Mouse (Mus musculus) heart, embryonic 11.5 days (tissue): ENCODE measurements at regions not wholly inside any gene's neighbourhood (a gene's known extent, or its start where the extent isn't known, plus 50 kb on each side); places are given as distances from the start of the nearest gene placed in this dataset.

Experiments
- ATAC-seq: fragments of 200-750 bp; cut with Nextera tagmentation; replicated peaks from 2 replicates; pipeline ENCODE4 v1.8.0; 2017; ENCODE audit warnings: moderate library complexity; ENCODE audit not compliant: insufficient number of reproducible peaks, low FRiP score, low TSS enrichment
- H3K27ac ChIP-seq: fragments of 300-500 bp; sonication (generic); 2 replicates; pipeline ENCODE4 v1.5.1; 2014; ENCODE audit warnings: mild to moderate bottlenecking, low read depth, low read length
- H3K27me3 ChIP-seq: fragments of 300-500 bp; sonication (generic); 2 replicates; pipeline ENCODE4 v1.6.1; 2014; ENCODE audit warnings: mild to moderate bottlenecking, low read length, mixed read lengths; ENCODE audit not compliant: control insufficient read depth, insufficient read depth
- H3K36me3 ChIP-seq: fragments of 300-500 bp; sonication (generic); 2 replicates; pipeline ENCODE4 v1.6.1; 2014; ENCODE audit warnings: mild to moderate bottlenecking, low read length, moderate library complexity, mixed read lengths; ENCODE audit not compliant: control insufficient read depth, insufficient read depth
- H3K4me1 ChIP-seq: fragments of 300-500 bp; sonication (generic); 2 replicates; pipeline ENCODE4 v1.6.1; 2014; ENCODE audit warnings: low read length; ENCODE audit not compliant: control insufficient read depth, insufficient read depth
- H3K4me2 ChIP-seq: fragments of 300-500 bp; sonication (generic); 2 replicates; pipeline ENCODE4 v1.6.1; 2014; ENCODE audit warnings: mild to moderate bottlenecking, moderate library complexity
- H3K4me3 ChIP-seq: fragments of 300-500 bp; sonication (generic); 2 replicates; pipeline ENCODE4 v1.5.1; 2014; ENCODE audit warnings: low read depth, low read length
- H3K9ac ChIP-seq: fragments of 300-500 bp; sonication (generic); 2 replicates; pipeline ENCODE4 v1.6.1; 2014; ENCODE audit warnings: mild to moderate bottlenecking, low read depth, low read length, moderate library complexity
- H3K9me3 ChIP-seq: fragments of 300-500 bp; sonication (generic); replicated peaks from 2 replicates; pipeline ENCODE4 v1.6.1; 2016; ENCODE audit warnings: low read length; ENCODE audit not compliant: control insufficient read depth
- WGBS: fragments of 180-500 bp; shearing (Covaris S2); extraction: QIAGEN DNeasy Blood & Tissue Kit; methylation state at CpG from one replicate; pipeline ENCODE4 v1.1.7; 2014; ENCODE audit not compliant: insufficient replicate concordance; 5-methylcytosine and 5-hydroxymethylcytosine counted together

DNA sequence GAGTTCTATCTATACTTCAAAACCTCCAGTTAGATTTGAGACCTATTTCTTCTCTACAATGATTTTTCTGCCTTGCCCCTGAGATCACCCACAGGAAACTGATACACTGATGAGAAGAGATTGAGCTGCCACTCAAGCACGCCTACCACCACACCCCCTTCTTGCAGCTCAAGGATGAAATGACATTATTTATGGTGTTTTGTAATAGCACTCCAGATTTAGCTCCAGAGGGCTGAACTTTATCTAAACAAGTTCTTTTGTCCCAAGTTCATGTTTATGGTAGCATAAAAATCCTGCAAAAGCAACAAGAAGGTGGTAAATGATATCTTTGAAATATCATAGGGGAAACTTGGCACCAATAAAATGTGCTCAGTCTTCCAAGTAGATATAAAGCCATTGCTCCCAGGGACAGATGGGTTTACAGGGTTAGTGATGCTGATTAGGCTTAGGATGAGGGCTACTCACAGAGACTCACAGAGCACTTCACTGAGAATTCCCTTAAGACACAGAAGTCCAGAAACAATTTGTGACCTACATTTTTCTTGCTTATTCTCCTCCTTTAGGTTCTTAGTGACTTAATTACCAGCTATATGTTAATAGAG is 538.4 kb upstream of the Sema6d start:
- H3K4me1 ChIP-seq: no peaks in the 10 kb centered on the region
- no peak overlapping the region for H3K27ac ChIP-seq
- 67% methylated on average over 1 of the region's 1 CpGs for WGBS
- no peaks in the 10 kb centered on the region for H3K27me3 ChIP-seq
- H3K9ac ChIP-seq: no peak overlapping the region
- no peaks in the 10 kb centered on the region for H3K36me3 ChIP-seq
- H3K4me3 ChIP-seq: no peak overlapping the region
- ATAC-seq: no peak
- H3K9me3 ChIP-seq: no peaks in the 10 kb centered on the region
- H3K4me2 ChIP-seq: no peak overlapping the region

DNA sequence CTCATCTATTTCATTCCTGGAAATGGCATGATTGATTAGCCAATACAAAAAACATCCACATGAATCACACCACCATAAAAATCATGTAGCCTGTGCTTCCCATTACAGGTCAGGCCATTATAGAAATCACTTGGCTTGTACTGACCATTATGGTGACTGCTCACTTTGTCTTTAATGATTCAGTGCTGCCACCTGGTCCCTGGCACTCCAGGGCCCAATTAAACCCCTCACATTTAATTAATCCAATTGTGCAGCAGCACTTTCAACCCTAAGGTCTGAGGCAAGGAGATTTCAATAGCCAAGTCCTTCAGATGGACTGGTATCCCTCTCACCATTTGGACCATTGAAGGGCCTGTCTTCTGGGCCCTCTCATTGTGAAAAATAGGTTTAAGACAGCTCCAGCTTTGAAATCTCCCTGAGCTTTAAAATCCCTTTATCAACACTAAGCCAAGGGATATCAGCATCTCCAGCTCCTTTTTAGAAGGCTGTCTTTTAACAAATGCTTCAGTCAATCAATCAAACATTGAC is 531.6 kb upstream of the Sema6d start:
- Histone ChIP-seq H3K27me3 (no peaks in the 10 kb centered on the region), H3K27ac (no peak overlapping the region), H3K9ac (no peak overlapping the region), H3K4me1 (no peaks in the 10 kb centered on the region), H3K4me3 (no peak overlapping the region), H3K9me3 (no peaks in the 10 kb centered on the region), H3K4me2 (no peak overlapping the region), H3K36me3 (no peaks in the 10 kb centered on the region)
- ATAC-seq: no peak
